Mouse (Mus musculus) kidney, adult 11 months (tissue): Measurements from ENCODE around the gene Atp8a2.

Source experiments
- DNase-seq: peaks from one replicate; pipeline ENCODE4 v3.0.0; 2022

Gene Atp8a2

GRCm38 (mm10) chr14:59701492-59701891 lies 495.5 kb downstream of the Atp8a2 start:
- DNase-seq, result no peak

DNA sequence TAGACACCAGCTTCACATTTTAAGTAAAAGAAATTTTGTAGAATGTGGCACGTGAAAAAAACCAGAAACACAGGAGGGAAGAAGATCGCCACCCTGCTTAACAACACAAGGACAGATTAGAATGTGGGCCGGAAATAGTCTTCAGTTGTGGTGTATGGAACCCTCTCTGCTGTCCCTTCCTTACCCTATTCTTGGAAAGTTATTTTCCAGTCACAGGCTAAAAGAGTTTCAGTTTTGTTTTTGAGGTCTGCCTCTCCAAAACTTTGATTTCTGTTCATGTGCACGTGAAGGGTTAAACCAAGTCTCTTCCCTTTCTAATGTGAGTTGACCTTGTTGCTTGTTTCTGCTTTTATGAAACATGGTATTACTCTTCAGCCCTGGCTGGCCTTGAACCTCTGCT lies 501.8 kb downstream of the Atp8a2 start:
- DNase-seq, result no peak

GRCm38 (mm10) chr14:59692164-59692563 lies 504.8 kb downstream of the Atp8a2 start:
- DNase-seq, result no peak

DNA sequence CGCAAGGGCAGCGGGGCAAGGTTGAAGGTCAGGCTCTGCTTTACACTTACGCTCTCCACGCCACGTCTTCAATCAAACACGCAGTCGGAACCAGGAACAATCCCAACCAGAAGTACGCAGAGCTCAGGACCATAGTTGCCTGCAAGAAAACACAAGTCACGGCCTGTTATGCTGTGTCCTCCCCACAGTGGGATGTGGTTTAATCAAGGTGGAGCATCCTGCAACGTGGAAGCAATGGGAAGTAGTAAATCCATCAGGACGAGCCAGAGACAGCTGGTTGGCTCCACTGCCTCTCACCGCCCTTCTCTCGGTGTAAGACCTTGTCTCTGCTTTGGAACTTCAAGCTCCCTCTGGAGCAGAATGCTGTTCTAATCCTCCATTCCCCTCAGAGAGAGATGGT lies 505.6 kb downstream of the Atp8a2 start:
- DNase-seq, result peak; percentile 30

DNA sequence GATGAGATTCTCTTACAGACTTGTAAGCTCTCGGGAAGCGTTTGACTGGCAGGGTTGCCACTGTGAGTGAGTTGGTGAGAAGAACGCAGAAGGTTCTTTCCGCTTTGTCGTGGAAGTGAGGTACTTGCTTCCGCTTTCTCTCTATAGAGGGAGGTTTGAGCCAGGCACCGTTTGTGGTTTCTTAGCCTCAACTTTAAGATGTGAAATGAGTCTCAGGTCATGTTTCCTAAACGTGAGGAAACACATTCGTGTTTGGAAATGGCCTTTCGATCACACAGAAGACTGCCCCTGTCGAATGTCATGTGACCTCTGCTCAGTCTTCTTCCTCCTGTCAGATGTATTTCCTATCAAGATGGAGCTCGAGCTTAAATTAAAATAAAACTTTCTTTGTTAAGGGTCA lies 506.0 kb downstream of the Atp8a2 start:
- DNase-seq, result no peak

DNA sequence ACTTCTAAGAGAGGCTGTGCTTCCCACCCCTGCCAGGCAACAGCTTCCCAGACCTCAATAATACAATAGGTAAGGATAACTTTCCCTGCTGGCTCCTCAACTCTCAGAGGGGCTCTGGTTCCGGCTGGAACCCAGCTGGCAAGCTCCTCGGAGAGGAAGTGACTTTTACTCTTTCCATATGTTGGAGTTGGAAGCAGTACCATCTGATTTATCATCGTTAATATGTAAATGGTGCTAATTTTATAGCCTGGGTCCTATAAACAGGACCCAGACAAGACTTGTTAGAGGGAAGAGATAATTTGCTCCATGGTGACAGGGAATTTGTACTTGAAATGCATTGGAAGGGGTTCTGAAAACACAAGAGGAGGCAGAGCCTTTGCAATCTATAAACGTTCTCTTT lies 507.4 kb downstream of the Atp8a2 start:
- DNase-seq, result no peak

DNA sequence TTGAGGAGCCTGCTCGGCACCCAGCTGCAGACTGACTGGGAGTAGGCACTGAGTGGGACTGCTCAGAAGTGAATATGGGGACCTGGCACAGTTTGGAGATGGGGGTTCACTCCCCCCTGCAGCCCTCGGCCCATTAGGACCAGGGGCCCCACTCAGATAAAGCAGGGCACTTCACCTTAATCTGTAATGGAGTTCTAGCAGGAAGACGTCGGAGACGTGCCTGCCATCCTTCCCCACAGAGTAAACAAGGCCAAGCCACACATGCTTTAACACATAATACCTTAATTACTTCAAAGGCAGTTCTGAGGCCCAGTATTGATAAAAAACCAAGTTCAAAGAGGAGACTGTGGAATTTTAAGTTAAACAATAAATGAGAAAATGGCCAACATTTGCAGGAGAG lies 510.8 kb downstream of the Atp8a2 start:
- no peak for DNase-seq

DNA sequence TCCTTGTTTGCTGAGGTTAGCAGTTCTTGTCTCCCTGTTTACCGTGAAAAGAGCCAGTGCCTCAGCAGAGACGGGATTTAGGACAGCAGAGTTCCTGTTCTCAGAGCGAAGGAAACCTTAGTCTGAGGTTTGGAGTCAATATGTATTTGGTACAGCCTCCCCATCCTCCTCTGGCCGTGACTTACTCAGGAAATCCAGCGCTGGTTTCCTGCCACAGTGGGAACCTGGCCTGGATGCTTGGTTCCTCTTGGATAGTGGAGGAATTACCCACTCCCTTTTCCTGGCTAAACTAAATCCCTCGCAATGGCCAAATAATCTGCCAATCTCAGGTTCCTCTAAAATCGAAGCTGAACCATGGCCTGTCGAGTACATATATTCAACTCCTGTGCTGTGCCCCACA lies 511.6 kb downstream of the Atp8a2 start:
- no peak for DNase-seq

GRCm38 (mm10) chr14:59681906-59682305 lies 515.1 kb downstream of the Atp8a2 start:
- no peak for DNase-seq

- no peak for DNase-seq
These were observed 519.4 kb downstream of the Atp8a2 start for GRCm38 (mm10) chr14:59677598-59678003.

DNA sequence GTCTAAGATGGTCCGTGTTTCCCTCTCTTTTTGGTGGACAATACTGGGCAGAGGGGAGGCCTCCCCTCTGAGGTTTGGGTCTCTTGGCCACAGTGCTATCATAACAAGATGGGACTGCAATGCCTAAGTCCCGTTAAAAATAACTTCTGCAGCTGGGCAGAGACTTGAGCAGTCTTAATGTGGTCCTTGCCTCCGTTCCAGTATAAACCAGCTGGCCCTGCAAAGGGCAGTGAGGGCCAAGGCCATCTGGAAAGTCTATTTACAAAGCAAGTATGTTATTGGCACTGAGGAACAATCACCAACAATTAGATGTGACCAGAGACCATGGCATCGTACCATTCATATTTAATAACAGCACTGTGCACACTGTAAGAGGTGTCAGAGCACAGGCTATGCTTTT lies 521.6 kb downstream of the Atp8a2 start:
- DNase-seq, result no peak

- DNase-seq, result no peak
These were observed 522.4 kb downstream of the Atp8a2 start for GRCm38 (mm10) chr14:59674556-59674955.

- DNase-seq, result no peak
These were observed 524.0 kb downstream of the Atp8a2 start for GRCm38 (mm10) chr14:59672893-59673515.

DNA sequence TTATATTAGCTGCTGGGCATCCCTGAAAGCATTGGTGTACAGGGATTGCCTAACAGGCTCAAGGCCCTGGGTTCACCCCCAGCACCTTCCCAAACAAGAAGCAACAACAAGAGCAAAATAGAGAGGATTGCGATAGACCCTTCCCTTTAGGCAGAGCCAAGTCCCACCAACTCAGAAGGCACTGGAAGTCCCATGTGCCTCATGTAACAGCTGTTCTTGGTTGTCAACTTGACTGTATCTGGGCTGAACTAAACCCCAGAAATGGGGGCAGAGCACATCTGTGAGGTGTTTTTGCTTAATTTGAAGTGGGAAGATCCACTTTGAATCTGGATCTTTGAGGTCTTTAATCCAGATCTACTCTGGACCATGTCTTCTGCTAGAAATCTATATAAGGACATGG lies 539.9 kb downstream of the Atp8a2 start:
- DNase-seq, result no peak

DNA sequence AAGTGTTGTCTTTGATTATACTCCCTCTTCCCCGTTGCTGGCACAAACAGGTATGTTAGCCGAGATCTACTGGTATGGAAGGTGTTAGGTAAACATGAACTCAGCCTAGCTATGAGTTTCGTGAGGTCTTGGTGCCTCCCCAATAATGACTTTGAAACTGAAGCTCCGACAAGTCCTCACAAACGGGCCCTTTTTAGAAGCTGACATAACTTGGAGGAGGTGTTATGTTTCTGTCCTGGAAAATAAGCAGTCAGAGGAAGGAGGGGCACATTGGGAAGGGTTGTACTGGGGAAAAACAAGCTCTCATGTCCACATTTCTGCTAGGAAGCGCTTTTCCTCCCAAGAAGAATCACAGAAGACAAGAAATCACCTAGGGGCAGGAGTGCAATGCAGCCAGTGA lies 540.4 kb downstream of the Atp8a2 start:
- DNase-seq, result no peak

- DNase-seq, result no peak
These were observed 547.6 kb downstream of the Atp8a2 start for GRCm38 (mm10) chr14:59649337-59649736.

DNA sequence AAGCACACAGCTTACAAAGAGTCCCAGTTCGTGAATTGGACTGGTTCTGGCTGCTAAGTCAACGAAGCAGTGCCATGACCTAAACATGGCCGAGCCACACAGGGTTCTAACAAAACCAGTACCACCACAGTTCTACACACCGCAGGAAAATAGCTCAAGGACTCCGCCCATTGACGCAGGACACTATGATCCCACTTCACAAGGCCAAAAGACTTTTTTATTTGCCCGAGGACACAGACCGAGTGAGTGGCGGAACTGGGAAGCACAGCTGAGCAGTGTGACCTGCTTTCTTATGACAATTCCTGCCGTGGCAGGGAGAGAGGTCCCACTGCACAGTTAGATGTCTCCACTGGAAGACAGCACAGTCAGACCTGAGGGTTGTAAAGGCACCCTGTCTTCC lies 548.4 kb downstream of the Atp8a2 start:
- no peak for DNase-seq

DNA sequence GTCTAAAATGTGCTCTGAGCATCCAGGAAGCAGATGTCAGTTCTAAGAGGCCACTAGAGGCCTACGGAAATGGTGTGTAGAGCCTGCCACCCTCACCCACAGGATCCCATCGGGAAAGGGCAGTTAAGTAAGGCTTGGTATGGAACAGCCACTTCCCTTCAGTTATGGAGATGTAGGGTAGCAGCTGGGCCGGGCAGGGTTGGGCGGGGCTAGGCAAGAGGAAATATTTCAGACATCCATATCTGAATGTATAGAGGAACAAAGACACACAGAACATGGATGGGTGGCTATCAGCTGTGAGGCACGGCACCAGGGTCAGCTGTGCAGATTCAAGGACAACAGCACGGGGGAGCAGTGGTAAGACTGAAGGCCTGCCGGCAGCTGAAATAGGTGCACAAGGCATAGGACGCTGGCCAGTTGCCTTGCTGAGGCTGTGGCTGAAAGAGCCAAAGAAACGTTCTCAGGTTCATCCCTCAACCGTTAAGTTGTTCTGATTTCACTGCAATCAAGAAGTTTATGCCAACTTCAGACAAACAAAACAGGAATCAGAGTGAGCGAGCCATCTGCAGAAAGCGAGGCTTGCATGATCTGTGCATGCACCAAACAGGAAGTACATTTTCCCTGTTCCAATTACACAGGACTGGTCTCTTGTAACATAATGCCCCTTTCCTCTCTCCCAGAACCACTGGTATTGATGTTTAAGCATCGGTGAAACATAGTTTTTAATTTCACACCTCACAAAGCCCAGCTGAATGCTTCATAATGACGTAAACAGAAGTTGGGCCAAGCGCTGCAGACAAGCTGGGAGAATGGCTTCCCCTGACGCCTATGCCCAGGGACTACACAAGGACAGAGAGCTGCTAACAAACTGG lies 549.9 kb downstream of the Atp8a2 start:
- no peak for DNase-seq

- no peak for DNase-seq
These were observed 552.1 kb downstream of the Atp8a2 start for GRCm38 (mm10) chr14:59644896-59645295.

GRCm38 (mm10) chr14:59644166-59644565 lies 552.8 kb downstream of the Atp8a2 start:
- DNase-seq, result no peak

- no peak for DNase-seq
These were observed 553.4 kb downstream of the Atp8a2 start for GRCm38 (mm10) chr14:59643582-59643981.

DNA sequence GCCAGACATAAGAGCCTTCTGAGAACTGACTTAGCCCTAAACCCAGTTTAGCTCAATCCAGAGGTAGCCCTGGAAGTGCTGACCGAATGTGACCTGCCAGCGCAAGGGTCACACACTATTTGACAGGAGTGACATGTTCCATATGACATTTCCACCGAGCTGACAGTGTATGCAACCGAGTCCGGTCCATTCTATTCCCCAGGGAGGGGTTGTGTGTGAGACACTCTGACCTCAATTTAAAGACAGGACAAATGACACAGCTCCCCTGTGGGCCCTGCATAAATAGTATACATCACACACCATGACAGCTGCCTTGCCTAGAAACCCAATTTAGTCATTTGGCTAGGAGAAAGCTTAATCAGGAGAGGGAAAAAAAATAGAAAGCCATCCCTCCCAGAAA lies 555.1 kb downstream of the Atp8a2 start:
- no peak for DNase-seq

DNA sequence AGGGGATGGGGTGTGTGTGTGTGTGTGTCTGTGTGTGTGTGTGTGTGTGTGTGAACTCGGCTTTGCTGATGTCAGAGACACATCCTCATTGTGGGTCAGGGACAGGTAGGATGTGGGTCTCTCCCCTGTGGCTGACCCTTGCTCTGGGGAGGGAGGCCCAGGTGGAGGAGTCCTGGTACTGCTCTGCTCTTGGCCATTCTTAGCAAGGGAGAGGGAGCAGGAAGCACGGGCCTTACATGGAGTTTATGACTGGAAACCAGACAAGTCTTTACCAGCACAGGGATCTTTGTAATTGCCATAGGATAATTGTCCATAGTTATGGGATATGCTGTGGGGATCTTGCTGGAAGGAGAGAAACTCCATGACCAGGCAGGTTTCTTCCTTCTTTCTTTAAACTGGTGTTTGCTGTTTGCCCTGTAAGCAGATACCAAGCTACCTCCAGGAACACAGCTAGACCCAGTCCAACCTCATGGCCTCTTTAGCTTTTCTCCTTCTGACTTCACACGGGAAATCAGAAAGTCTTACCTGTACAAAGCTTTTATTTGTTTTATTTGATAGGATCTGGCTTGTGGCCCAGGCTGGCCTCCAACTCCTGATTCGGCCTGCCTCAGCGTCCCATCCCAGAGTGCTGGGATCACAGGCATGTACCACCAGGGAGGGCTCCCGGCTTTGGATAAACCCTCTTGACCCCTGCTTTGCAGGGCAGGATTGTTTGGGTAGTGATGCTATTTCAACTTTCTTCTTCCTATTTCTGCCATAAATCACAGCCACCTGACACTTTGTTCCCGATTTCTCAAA lies 557.9 kb downstream of the Atp8a2 start:
- DNase-seq, result no peak

- no peak for DNase-seq
These were observed 563.0 kb downstream of the Atp8a2 start for GRCm38 (mm10) chr14:59633988-59634387.
